Mouse (Mus musculus): Measurements from ENCODE around the gene Tmem245.

GRCm38 (mm10) chr4:56850724-56851123 lies 96.5 kb downstream of the Tmem245 start:
- no peak for TF ChIP-seq CTCF (IDR thresholded peaks at IDR 0.05; ENCODE audit: borderline replicate concordance, insufficient read depth, low read depth, low read length)
- no peak for TF ChIP-seq POLR2A (IDR thresholded peaks at IDR 0.05; ENCODE audit: borderline replicate concordance, insufficient read depth, low read length)
